Mouse (Mus musculus) lung, adult 2 months (tissue): ENCODE measurements at regions not wholly inside any gene's neighbourhood (a gene's known extent, or its start where the extent isn't known, plus 50 kb on each side); places are given as distances from the start of the nearest gene placed in this dataset.

Experiments
- DNase-seq: peaks from one replicate; pipeline ENCODE4 v3.0.0; 2022
- H3K4me1 ChIP-seq: fragments of 200-500 bp; 2 replicates; pipeline ENCODE4 v1.6.1; 2011; ENCODE audit warnings: low read length; ENCODE audit not compliant: control insufficient read depth, insufficient read depth
- H3K4me3 ChIP-seq: fragments of 200-500 bp; replicated peaks from 2 replicates; pipeline ENCODE3; 2011; ENCODE audit warnings: low read depth, mild to moderate bottlenecking, control low read depth, low read length; ENCODE audit errors: extremely low read depth
- CTCF ChIP-seq: fragments of 200-500 bp; IDR thresholded peaks from 2 replicates; pipeline ENCODE4 v1.5.1; 2011; ENCODE audit warnings: mild to moderate bottlenecking, low read length, control low read depth; ENCODE audit not compliant: insufficient read depth
- POLR2A ChIP-seq: fragments of 200-500 bp; IDR thresholded peaks from 2 replicates; pipeline ENCODE4 v1.6.1; 2011; ENCODE audit warnings: low read depth, mild to moderate bottlenecking, control low read depth, low read length, borderline replicate concordance; ENCODE audit errors: extremely low read depth
- WGBS: fragments of 180-500 bp; shearing (Covaris S2); methylation state at CpG from one replicate; pipeline ENCODE4 v1.1.7; 2018; 5-methylcytosine and 5-hydroxymethylcytosine counted together

- H3K4me3 ChIP-seq: no peak overlapping the region
- WGBS: 80% methylated on average over 6 of the region's 6 CpGs
- TF ChIP-seq CTCF (no peak), POLR2A (no peak)
- no peaks in the 10 kb centered on the region for H3K4me1 ChIP-seq
- DNase-seq: no peak
Measured at GRCm38 (mm10) chr14:61706984-61707383, 99.7 kb downstream of the Kcnrg start.

GRCm38 (mm10) chr14:61708331-61708730 lies 101.1 kb downstream of the Kcnrg start:
- 81% methylated on average over 6 of the region's 6 CpGs for WGBS
- TF ChIP-seq POLR2A: no peak
- TF ChIP-seq CTCF: no peak
- Histone ChIP-seq H3K4me1 (no peaks in the 10 kb centered on the region), H3K4me3 (no peak overlapping the region)
- DNase-seq: no peak

- TF ChIP-seq POLR2A (no peak), CTCF (no peak; the same call in 1 of the 2 replicates)
- no peak overlapping the region for H3K4me3 ChIP-seq
- H3K4me1 ChIP-seq: no peaks in the 10 kb centered on the region
- 88% methylated on average over 4 of the region's 4 CpGs for WGBS
- DNase-seq: no peak
Measured at GRCm38 (mm10) chr14:61715746-61716145, 108.5 kb downstream of the Kcnrg start.

DNA sequence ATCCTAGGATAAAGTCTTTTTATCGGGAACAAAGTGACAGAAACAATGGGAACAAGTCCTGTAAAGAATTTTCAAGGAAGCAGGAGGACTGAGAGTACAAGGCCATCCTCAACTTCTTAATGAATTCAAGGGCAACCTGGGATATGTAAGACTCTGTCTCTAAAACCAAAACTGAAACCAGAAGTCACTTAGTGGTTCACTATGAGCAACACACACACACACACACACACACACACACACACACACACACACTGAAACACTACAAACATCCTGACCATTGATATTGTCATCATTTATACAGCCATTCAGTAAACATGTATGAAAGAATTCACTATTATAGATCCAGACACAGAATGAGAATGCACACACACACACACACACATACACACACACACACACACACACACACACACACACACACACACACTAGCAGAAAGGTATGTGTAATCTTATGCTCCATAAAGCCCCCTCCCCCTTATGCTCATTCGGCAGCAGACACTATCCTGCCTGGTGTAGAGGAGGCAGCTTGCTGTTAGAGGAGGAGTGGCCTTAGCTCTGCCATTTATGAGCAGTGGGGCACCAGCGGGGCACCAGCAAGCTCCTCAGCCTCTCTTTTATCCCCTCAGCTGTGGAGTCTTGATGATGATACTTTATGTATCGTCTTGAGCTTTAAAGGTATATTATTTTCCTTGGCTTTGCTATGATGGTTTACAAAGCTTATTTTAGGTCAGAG lies 111.3 kb downstream of the Kcnrg start:
- WGBS: 59% methylated on average over 4 of the region's 4 CpGs
- DNase-seq: no peak
- Histone ChIP-seq H3K4me1 (no peaks in the 10 kb centered on the region), H3K4me3 (no peak overlapping the region)
- TF ChIP-seq POLR2A: no peak
- no peak for TF ChIP-seq CTCF

- TF ChIP-seq CTCF: no peak
- TF ChIP-seq POLR2A: no peak
- no peak overlapping the region for H3K4me3 ChIP-seq
- DNase-seq: no peak
- WGBS: 79% methylated on average over 4 of the region's 4 CpGs
- H3K4me1 ChIP-seq: no peaks in the 10 kb centered on the region
Measured at GRCm38 (mm10) chr14:61721302-61721701, 114.0 kb downstream of the Kcnrg start.

DNA sequence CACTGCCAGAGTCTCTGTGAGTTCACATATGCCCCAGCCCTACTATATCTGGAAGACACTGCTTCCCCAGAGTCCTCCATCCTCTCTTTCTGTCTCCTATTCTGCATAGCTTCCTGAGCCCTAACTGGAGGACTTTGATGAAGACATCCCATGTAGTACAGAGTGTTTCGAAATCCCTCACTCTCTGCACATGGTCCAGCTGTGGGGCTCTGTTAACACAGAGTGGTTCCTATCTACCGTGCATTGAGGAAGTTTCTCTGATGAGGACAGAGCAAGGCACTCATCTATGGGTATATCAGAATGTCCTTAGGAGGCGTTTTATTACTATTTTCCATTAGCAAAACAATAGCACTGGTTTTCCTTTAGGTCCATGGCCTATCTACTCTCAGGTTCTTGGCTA lies 117.7 kb downstream of the Kcnrg start:
- DNase-seq: no peak
- TF ChIP-seq CTCF: no peak
- no peak for TF ChIP-seq POLR2A
- WGBS: 80% methylated on average over 3 of the region's 3 CpGs
- Histone ChIP-seq H3K4me1 (no peaks in the 10 kb centered on the region), H3K4me3 (no peak overlapping the region)

DNA sequence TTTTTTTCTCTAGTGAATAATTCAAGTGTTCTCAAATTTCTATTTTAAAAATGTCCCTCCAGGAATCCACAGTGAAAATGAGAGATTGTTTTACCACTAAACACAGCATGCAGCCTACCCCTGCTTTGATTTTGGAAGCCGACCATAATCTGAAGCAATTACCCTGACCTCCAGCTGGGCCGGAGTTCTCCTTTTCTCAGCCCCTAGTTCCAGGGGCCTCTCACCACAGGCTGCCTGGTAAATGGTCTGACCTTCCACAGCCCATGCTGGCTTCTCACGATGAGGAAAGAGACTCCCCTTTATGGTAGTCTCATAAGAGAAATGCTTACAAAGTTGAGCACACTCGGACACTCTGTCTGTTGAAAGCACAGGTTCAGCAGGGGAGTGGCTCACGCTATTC lies 121.3 kb downstream of the Kcnrg start:
- Histone ChIP-seq H3K4me3 (no peak overlapping the region), H3K4me1 (no peaks in the 10 kb centered on the region)
- no peak for DNase-seq
- 58% methylated on average over 5 of the region's 5 CpGs for WGBS
- TF ChIP-seq CTCF (no peak), POLR2A (no peak)

- no peak for TF ChIP-seq CTCF
- TF ChIP-seq POLR2A: no peak
- DNase-seq: no peak
- Histone ChIP-seq H3K4me1 (peaks cover 3% of the 10 kb centered on the region), H3K4me3 (no peak overlapping the region)
- WGBS: 74% methylated on average over 6 of the region's 6 CpGs
Measured at GRCm38 (mm10) chr14:61735541-61735940, 128.3 kb downstream of the Kcnrg start.

GRCm38 (mm10) chr14:61736384-61737322 lies 129.4 kb downstream of the Kcnrg start:
- TF ChIP-seq POLR2A (no peak), CTCF (no peak)
- WGBS: 34% methylated on average over 16 of the region's 16 CpGs
- Histone ChIP-seq H3K4me1 (peaks cover 3% of the 10 kb centered on the region), H3K4me3 (no peak overlapping the region)
- no peak for DNase-seq

DNA sequence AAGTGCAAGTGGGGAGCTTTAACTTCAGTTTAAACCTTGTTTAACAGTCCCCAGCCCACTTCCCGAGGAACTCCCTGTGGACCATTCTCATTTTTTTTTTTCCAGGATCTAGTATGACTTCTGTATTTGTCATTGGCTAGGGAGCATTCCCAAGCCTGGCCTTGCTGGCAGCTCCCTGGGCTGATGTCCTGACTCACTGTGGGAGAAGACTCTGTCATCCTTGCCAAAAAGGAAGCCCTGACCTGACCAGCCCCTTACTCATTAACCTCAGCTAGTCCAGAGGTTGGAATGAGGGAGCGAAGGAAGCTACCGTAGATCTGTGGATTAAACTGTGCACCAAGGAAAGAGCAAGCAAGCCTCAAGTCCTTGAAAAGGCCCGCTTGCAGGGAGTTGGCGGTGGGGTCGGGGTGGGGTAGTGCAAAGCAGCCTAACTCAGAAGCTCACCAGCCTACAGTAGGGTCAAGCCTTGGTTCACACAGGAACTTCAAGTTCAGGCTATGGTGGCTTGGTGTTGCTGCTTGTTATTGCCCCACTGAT lies 130.3 kb downstream of the Kcnrg start:
- no peak for DNase-seq
- Histone ChIP-seq H3K4me3 (no peak overlapping the region), H3K4me1 (peaks cover 3% of the 10 kb centered on the region)
- no peak for TF ChIP-seq CTCF
- TF ChIP-seq POLR2A: no peak
- 76% methylated on average over 6 of the region's 6 CpGs for WGBS
